Mouse (Mus musculus) erythroblast, embryonic 14.5 days (primary cell): ENCODE data around the gene Ccr6.

ENCODE experiments used
- GATA1 ChIP-seq: IDR thresholded peaks from 2 replicates; pipeline ENCODE4 v1.6.1; 2012; ENCODE audit warnings: low read length, inconsistent platforms, mixed read lengths
- TAL1 ChIP-seq: IDR thresholded peaks from 3 replicates; pipeline ENCODE4 v1.6.1; 2012; ENCODE audit warnings: low read length, inconsistent platforms, mixed read lengths

DNA sequence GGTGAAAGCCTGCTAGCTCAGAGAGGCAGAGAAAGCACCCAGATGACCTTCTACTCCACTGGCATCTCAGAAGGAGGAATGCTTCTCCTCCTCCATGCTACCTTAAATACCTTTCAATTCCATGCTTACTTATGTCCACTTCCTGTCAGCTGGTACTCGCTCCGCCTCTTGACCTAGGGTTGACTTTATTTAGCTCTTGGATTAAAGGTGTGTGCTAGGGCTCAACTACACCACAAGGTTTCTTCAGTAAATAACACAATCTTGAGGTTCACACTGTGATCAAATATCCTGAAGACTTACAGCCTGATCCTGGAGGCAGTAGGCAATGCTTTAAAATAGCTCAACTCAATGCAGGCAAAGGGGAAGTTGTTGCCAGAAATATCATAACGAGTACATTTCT lies 6.2 kb upstream of the Ccr6 start:
- TF ChIP-seq TAL1 (no peak), GATA1 (no peak)
